Mouse (Mus musculus) liver, postnatal 0 days (tissue): ENCODE results near the gene Smc5. TPM values are rescaled to one million over a fixed set of nuclear protein-coding genes. Genes with fewer than 3 reads are reported as not detected.

Source experiments
- ATAC-seq: fragments of 200-750 bp; cut with Nextera tagmentation; 2 replicates; pipeline ENCODE4 v1.8.0; 2017; ENCODE audit warnings: mild to moderate bottlenecking, moderate library complexity
- DNase-seq: peaks from one replicate; pipeline ENCODE4 v3.0.0-alpha.2; 2016
- H3K27ac ChIP-seq: fragments of 300-500 bp; sonication (generic); 2 replicates; pipeline ENCODE4 v1.5.1; 2014; ENCODE audit warnings: antibody characterized with exemption, moderate library complexity, mild to moderate bottlenecking, low read depth
- H3K27me3 ChIP-seq: fragments of 300-500 bp; sonication (generic); 2 replicates; pipeline ENCODE4 v1.6.1; 2014; ENCODE audit warnings: low read length, control low read depth, mixed read lengths; ENCODE audit not compliant: insufficient read depth
- H3K36me3 ChIP-seq: fragments of 300-500 bp; sonication (generic); replicated peaks from 2 replicates; pipeline ENCODE4 v1.6.1; 2014; ENCODE audit warnings: mild to moderate bottlenecking, control low read depth, low read length, moderate library complexity, mixed read lengths; ENCODE audit not compliant: insufficient read depth
- H3K4me1 ChIP-seq: fragments of 300-500 bp; sonication (generic); 2 replicates; pipeline ENCODE4 v1.6.1; 2014; ENCODE audit warnings: antibody characterized with exemption, mild to moderate bottlenecking, control low read depth; ENCODE audit not compliant: insufficient read depth
- H3K4me2 ChIP-seq: fragments of 300-500 bp; sonication (generic); 2 replicates; pipeline ENCODE4 v1.6.1; 2014; ENCODE audit warnings: low read depth, mild to moderate bottlenecking, low read length, moderate library complexity, mixed read lengths
- H3K4me3 ChIP-seq: fragments of 300-500 bp; sonication (generic); 2 replicates; pipeline ENCODE4 v1.5.1; 2014; ENCODE audit warnings: low read depth, low read length
- H3K9ac ChIP-seq: fragments of 300-500 bp; sonication (generic); replicated peaks from 2 replicates; pipeline ENCODE4 v1.6.1; 2014; ENCODE audit warnings: mild to moderate bottlenecking, moderate library complexity
- H3K9me3 ChIP-seq: fragments of 300-500 bp; sonication (generic); 2 replicates; pipeline ENCODE4 v1.6.1; 2016; ENCODE audit warnings: mild to moderate bottlenecking, control low read depth, low read length, mixed read lengths
- CTCF ChIP-seq: sonication (generic); IDR thresholded peaks from 2 replicates; pipeline ENCODE4 v1.5.1; 2016; ENCODE audit warnings: antibody characterized with exemption, low read depth
- EP300 ChIP-seq: IDR thresholded peaks from 2 replicates; pipeline ENCODE4 v1.6.1; 2016; ENCODE audit warnings: antibody characterized with exemption, low read depth, mild to moderate bottlenecking
- WGBS: fragments of 180-500 bp; shearing (Covaris S2); extraction: QIAGEN DNeasy Blood & Tissue Kit; methylation state at CpG from one replicate; pipeline ENCODE4 v1.1.7; 2014; ENCODE audit not compliant: insufficient replicate concordance; 5-methylcytosine and 5-hydroxymethylcytosine counted together
- polyA plus RNA-seq: library from polyadenylated mRNA; unstranded; fragments of >200 nt; fragmentation: Nextera tagmentation; extraction: Ambion mirVana; gene quantifications from 2 replicates; pipeline ENCODE4 v1.2.1, GENCODE M21; 2015

Smc5 gene
- polyA plus RNA-seq, 1 experiment from 2014 or later: 6.8 TPM

DNA sequence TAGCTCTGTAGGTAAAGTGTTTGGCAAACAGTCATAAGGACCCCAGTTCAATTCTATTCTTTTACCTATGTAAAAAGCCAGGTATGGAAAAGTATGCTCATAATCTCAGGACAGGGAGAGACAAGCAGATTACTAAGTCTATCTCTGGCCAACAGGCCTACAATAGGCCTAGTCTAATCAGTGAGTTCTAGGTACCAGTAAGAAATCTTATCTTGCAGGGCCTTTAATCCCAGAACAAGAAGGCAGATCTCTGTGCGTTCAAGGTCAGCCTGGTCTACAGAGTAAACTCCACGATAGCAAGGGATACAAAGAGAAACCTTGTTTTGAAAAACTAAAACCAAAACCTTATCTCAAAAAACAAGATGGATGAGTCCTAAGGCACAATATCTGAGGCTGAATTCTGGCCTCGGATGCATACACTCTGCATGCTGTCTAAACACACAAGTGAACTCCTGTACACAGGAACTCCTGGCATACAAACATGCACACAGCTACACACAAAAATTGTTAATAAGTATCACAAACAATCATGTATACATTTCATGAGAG is 70.1 kb downstream of the Smc5 start:
- Histone ChIP-seq H3K9ac (no peak overlapping the region), H3K4me1 (no peaks in the 10 kb centered on the region), H3K9me3 (no peaks in the 10 kb centered on the region), H3K4me2 (no peak overlapping the region), H3K27me3 (no peaks in the 10 kb centered on the region), H3K36me3 (peaks cover 23% of the 10 kb centered on the region), H3K4me3 (no peak overlapping the region), H3K27ac (no peak overlapping the region)
- no peak for DNase-seq
- no peak for ATAC-seq
- TF ChIP-seq CTCF (no peak), EP300 (no peak)
- 55% methylated on average over 3 of the region's 3 CpGs for WGBS

DNA sequence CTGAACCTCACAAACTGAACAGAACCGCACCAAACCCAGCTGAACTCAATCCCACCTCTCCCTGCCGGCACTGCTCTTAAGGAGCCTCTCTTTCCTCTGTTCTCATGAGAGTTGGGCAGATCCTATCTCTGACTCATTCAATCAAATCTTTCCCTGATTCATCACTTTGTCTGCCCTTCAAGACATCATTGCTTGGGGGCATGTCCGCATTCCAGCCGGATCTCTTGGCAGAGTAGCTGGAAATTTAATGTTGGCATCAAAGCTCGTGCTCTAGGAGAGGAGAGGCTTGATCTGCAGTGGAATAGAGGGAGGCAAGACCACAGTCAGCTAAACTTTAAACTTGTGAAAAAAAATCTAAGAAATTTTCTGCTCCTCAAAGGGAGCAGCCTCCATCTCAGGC is 71.6 kb downstream of the Smc5 start:
- Histone ChIP-seq H3K4me2 (no peak overlapping the region), H3K27me3 (no peaks in the 10 kb centered on the region), H3K4me1 (no peaks in the 10 kb centered on the region), H3K36me3 (peaks cover 18% of the 10 kb centered on the region), H3K4me3 (no peak overlapping the region), H3K27ac (no peak overlapping the region), H3K9ac (no peak overlapping the region), H3K9me3 (no peaks in the 10 kb centered on the region)
- DNase-seq: no peak
- 95% methylated on average over 5 of the region's 5 CpGs for WGBS
- no peak for TF ChIP-seq CTCF
- TF ChIP-seq EP300: no peak
- ATAC-seq: no peak

DNA sequence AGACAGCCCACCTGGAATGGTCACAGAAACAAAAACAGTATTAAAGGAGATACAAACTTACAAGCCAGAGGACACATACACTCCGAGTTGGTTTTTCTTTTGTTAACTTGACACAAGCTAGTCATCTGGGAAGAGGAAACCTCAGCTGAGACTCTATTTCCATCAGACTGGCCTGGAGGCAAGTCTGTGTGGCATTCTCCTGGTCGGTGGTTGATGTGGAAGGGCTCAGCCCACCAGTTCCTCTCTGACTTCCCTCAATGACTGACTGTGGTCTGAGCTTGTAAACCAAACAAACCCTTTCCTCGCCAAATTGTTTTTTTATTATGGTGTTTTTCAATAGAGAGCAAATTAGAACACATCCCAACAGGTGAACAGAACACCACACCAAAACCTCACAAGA is 80.6 kb downstream of the Smc5 start:
- no peaks in the 10 kb centered on the region; the same call in 1 of the 2 replicates for H3K36me3 ChIP-seq
- no peak overlapping the region for H3K4me2 ChIP-seq
- no peak for DNase-seq
- no peaks in the 10 kb centered on the region for H3K27me3 ChIP-seq
- no peak overlapping the region for H3K27ac ChIP-seq
- no peaks in the 10 kb centered on the region for H3K4me1 ChIP-seq
- no peaks in the 10 kb centered on the region for H3K9me3 ChIP-seq
- 47% methylated on average over 3 of the region's 3 CpGs for WGBS
- ATAC-seq: no peak
- H3K4me3 ChIP-seq: no peak overlapping the region
- H3K9ac ChIP-seq: no peak overlapping the region
- no peak for TF ChIP-seq EP300
- TF ChIP-seq CTCF: no peak

- DNase-seq (no peak), ATAC-seq (no peak)
- Histone ChIP-seq H3K4me2 (no peak overlapping the region), H3K36me3 (no peaks in the 10 kb centered on the region; the same call in 1 of the 2 replicates), H3K9ac (no peak overlapping the region), H3K9me3 (no peaks in the 10 kb centered on the region), H3K27me3 (no peaks in the 10 kb centered on the region), H3K27ac (no peak overlapping the region), H3K4me1 (no peaks in the 10 kb centered on the region), H3K4me3 (no peak overlapping the region)
- WGBS: 93% methylated on average over 6 of the region's 6 CpGs
- TF ChIP-seq EP300 (no peak), CTCF (no peak)
Measured at GRCm38 (mm10) chr19:23191486-23191885, 82.2 kb downstream of the Smc5 start.

- H3K4me2 ChIP-seq: no peak overlapping the region
- H3K4me3 ChIP-seq: no peak overlapping the region
- no peak overlapping the region for H3K9ac ChIP-seq
- TF ChIP-seq EP300 (no peak), CTCF (no peak)
- ATAC-seq: no peak
- H3K27me3 ChIP-seq: no peaks in the 10 kb centered on the region
- DNase-seq: no peak
- no peak overlapping the region for H3K27ac ChIP-seq
- H3K9me3 ChIP-seq: no peaks in the 10 kb centered on the region
- H3K36me3 ChIP-seq: no peaks in the 10 kb centered on the region; the same call in 1 of the 2 replicates
- WGBS: 83% methylated on average over 1 of the region's 1 CpGs
- no peaks in the 10 kb centered on the region for H3K4me1 ChIP-seq
Measured at GRCm38 (mm10) chr19:23189744-23190143, 84.0 kb downstream of the Smc5 start.

DNA sequence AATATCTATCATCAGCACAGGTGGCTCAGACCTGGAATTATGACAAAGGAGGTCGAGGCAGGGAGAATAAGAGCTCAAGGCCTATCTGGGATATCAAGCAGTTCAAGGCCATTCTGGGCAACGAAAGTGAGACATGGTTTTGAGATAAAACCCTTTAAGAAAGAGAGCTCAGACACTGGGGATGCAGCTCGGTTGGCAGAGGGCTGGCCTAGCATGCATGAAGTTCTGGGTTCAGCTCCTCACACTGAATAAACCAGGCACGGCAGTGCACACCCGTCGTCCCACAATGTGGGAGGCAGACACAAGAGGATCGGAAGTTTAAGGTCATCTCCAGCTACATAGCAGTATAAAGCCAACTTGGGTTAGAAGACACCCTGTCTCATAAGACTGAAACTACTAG is 84.7 kb downstream of the Smc5 start:
- Histone ChIP-seq H3K9ac (no peak overlapping the region), H3K9me3 (no peaks in the 10 kb centered on the region), H3K27ac (no peak overlapping the region), H3K4me3 (no peak overlapping the region), H3K27me3 (no peaks in the 10 kb centered on the region), H3K36me3 (no peaks in the 10 kb centered on the region; the same call in 1 of the 2 replicates), H3K4me2 (no peak overlapping the region), H3K4me1 (no peaks in the 10 kb centered on the region)
- no peak for ATAC-seq
- no peak for TF ChIP-seq CTCF
- no peak for TF ChIP-seq EP300
- DNase-seq: no peak
- WGBS: 80% methylated on average over 7 of the region's 7 CpGs

DNA sequence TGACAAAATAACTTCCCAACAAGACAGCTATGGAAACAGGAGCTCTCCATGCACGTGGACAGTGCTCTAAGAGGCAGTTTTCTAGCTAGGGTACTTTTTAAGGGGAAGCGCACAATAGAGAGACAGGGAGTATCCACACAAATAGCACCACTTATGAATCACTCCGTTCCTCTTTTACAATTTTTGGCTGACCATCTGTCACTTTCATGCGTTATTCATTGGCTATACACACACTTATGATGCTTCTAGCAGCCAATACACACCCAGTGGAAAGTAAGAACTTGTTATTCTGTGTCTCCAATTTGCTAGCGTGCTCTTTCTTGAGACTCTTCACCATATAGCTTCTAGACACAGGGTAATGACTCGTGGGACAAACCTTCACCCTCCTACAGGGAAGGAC is 86.0 kb downstream of the Smc5 start:
- H3K27ac ChIP-seq: no peak overlapping the region
- no peak for TF ChIP-seq EP300
- no peak for TF ChIP-seq CTCF
- 81% methylated on average over 6 of the region's 6 CpGs for WGBS
- H3K27me3 ChIP-seq: no peaks in the 10 kb centered on the region
- no peak overlapping the region for H3K9ac ChIP-seq
- DNase-seq (no peak), ATAC-seq (no peak)
- H3K4me1 ChIP-seq: no peaks in the 10 kb centered on the region
- no peaks in the 10 kb centered on the region for H3K9me3 ChIP-seq
- no peaks in the 10 kb centered on the region; the same call in 1 of the 2 replicates for H3K36me3 ChIP-seq
- no peak overlapping the region for H3K4me2 ChIP-seq
- no peak overlapping the region for H3K4me3 ChIP-seq
